In genomic region chr5:75045371-75045770, GRCm38 (mm10) we compare ENCODE assay signal across 18 mouse cellular contexts. TPM values are rescaled to one million over a fixed set of nuclear protein-coding genes. Genes with fewer than 3 reads are reported as not detected.
A peak's percentile ranks its signal among the peaks of the same experiment; 100 is the strongest.
DNase-seq lines count a peak whose midpoint lies in the region; ATAC-seq and TF ChIP-seq lines count a peak whose summit lies in the region.
"Had no signal": no experiment of that assay in that cellular context is flagged by ENCODE, and none has a peak within 500 bp of the region (broad histone marks: within the 10 kb centered on the region; RNA-seq: fewer than 3 reads in every experiment).

No protein-coding gene starts in this region.

- no peak overlapping the region for H3K4me3 ChIP-seq in lung, postnatal 0 days (ENCODE audit: low read depth, low read length)
- H3K4me3 ChIP-seq in forebrain, embryonic 10.5 days, result no peak overlapping the region

- H3K4me2 ChIP-seq in lung, postnatal 0 days (replicated peaks; ENCODE audit: low read depth, low read length), result no peak overlapping the region

- no peak overlapping the region for H3K9ac ChIP-seq in lung, postnatal 0 days (replicated peaks; ENCODE audit: low read depth)

- no peak for ATAC-seq in lung, postnatal 0 days
- ATAC-seq in megakaryocyte-erythroid progenitor cell, adult 5-6 weeks (replicated peaks; ENCODE audit: low FRiP score, low TSS enrichment, poor library complexity, severe bottlenecking), result no peak

- H3K4me1 ChIP-seq in lung, postnatal 0 days (ENCODE audit: insufficient read depth, low read depth, low read length), result peaks cover 8% of the 10 kb centered on the region; the same call in 1 of the 2 replicates
- H3K4me1 ChIP-seq in forebrain, embryonic 10.5 days, result peaks cover 20% of the 10 kb centered on the region

- H3K27ac ChIP-seq in lung, postnatal 0 days (ENCODE audit: low read length), result no peak overlapping the region; the same call in 1 of the 2 replicates
- H3K27ac ChIP-seq in forebrain, embryonic 10.5 days, result no peak overlapping the region

- no peak for TF ChIP-seq CTCF in lung, postnatal 0 days (IDR thresholded peaks at IDR 0.05)

- TF ChIP-seq EP300 in lung, postnatal 0 days (IDR thresholded peaks at IDR 0.05), result no peak

- H3K27me3 ChIP-seq in lung, postnatal 0 days (replicated peaks; ENCODE audit: insufficient read depth, low read length), result no peaks in the 10 kb centered on the region
- peaks cover 50% of the 10 kb centered on the region for H3K27me3 ChIP-seq in forebrain, embryonic 10.5 days (ENCODE audit: poor library complexity, severe bottlenecking)
- H3K27me3 ChIP-seq: embryonic facial prominence, embryonic 12.5 days; limb, embryonic 15.5 days had no signal

- no peaks in the 10 kb centered on the region for H3K9me3 ChIP-seq in lung, postnatal 0 days (ENCODE audit: low read length)
- peaks cover 3% of the 10 kb centered on the region; the same call in 1 of the 2 replicates for H3K9me3 ChIP-seq in forebrain, embryonic 10.5 days
- H3K9me3 ChIP-seq: embryonic facial prominence, embryonic 12.5 days; hindbrain, embryonic 10.5 days; limb, embryonic 15.5 days had no signal

- no peaks in the 10 kb centered on the region for H3K36me3 ChIP-seq in lung, postnatal 0 days (ENCODE audit: insufficient read depth, low read length)
- peaks cover 13% of the 10 kb centered on the region for H3K36me3 ChIP-seq in forebrain, embryonic 10.5 days (replicated peaks)
- H3K36me3 ChIP-seq: limb, embryonic 15.5 days had no signal

- WGBS in lung, postnatal 0 days, result 77% methylated on average over 7 of the region's 7 CpGs
- WGBS in forebrain, embryonic 10.5 days, result 93% methylated on average over 7 of the region's 7 CpGs

- DNase-seq in embryo, embryonic 10.5 days (ENCODE audit: low spot score), result peak; percentile 20
- no peak for DNase-seq in embryo, embryonic 10 days (ENCODE audit: low spot score)
- peak; percentile 16 for DNase-seq in lung, postnatal 0 days (ENCODE audit: low spot score)
- DNase-seq in lung, postnatal 10 days, result no peak
- peak; percentile 42 for DNase-seq in induced T-regulatory cell, adult 2 months (ENCODE audit: low read depth)
- no peak for DNase-seq in forebrain, embryonic 10.5 days (ENCODE audit: extremely low spot score, low spot score)
- DNase-seq: cerebellum, postnatal 10 days; gastrocnemius, postnatal 10 days; right cerebral cortex, postnatal 14 days; thymus, postnatal 14 days had no signal

RNA-seq across cellular contexts. Expression of gene Chic2, which starts 0.8 kb away (rescaled TPM):
- 52.0 and 56.9 TPM in 2 replicates for polyA plus RNA-seq in lung, postnatal 0 days (2015; fragmentation: Nextera tagmentation; extraction: Ambion mirVana)
- total RNA-seq in megakaryocyte-erythroid progenitor cell, adult 5-6 weeks (2014; fragmentation: Nextera tagmentation), result 7.5 and 12.5 TPM in 2 replicates
- total RNA-seq in megakaryocyte-erythroid progenitor cell, adult 5-6 weeks (2017), result 19.4 and 41.6 TPM in 2 replicates
- polyA plus RNA-seq in forebrain, embryonic 10.5 days (2016; fragmentation: Nextera tagmentation; extraction: Ambion mirVana), result 34.4 and 37.8 TPM in 2 replicates

RNA-seq across cellular contexts. Expression of gene Gsx2, which starts 30.0 kb away (rescaled TPM):
- polyA plus RNA-seq in lung, postnatal 0 days (2015; fragmentation: Nextera tagmentation; extraction: Ambion mirVana), result not detected in 2 replicates
- not detected in 2 replicates for total RNA-seq in megakaryocyte-erythroid progenitor cell, adult 5-6 weeks (2014; fragmentation: Nextera tagmentation)
- total RNA-seq in megakaryocyte-erythroid progenitor cell, adult 5-6 weeks (2017), result not detected in 2 replicates
- polyA plus RNA-seq in forebrain, embryonic 10.5 days (2016; fragmentation: Nextera tagmentation; extraction: Ambion mirVana), result 8.8 and 10.5 TPM in 2 replicates
- total RNA-seq: gastrocnemius, postnatal 10 days; megakaryocyte progenitor cell, adult 5-6 weeks; monocyte, adult 5-6 weeks had no signal
- polyA plus RNA-seq: heart, embryonic 12.5 days; limb, embryonic 15.5 days; stomach, embryonic 14.5 days had no signal

Comparison
In these comparisons a context has a peak if more than half of its experiments do, and no peak if none do; other contexts are left out.
1. DNase-seq: peak in embryo, embryonic 10.5 days (single experiment), lung, postnatal 0 days (single experiment) and induced T-regulatory cell, adult 2 months (single experiment); none in embryo, embryonic 10 days (single experiment), lung, postnatal 10 days (single experiment) and forebrain, embryonic 10.5 days (single experiment).